Mouse (Mus musculus) intestine, embryonic 14.5 days (tissue): ENCODE data around the gene Vps35l. TPM values are rescaled to one million over a fixed set of nuclear protein-coding genes. Genes with fewer than 3 reads are reported as not detected.

Experiments used
- ATAC-seq: fragments of 200-750 bp; cut with Nextera tagmentation; replicated peaks from 2 replicates; pipeline ENCODE4 v1.8.0; 2017; ENCODE audit warnings: low read depth, moderate number of reproducible peaks, moderate TSS enrichment, moderate library complexity; ENCODE audit not compliant: low FRiP score, low TSS enrichment
- DNase-seq: peaks from one replicate; pipeline ENCODE4 v3.0.0-alpha.2; 2018; ENCODE audit warnings: low spot score
- H3K27ac ChIP-seq: fragments of 300-500 bp; sonication (generic); 2 replicates; pipeline ENCODE4 v1.5.1; 2014; ENCODE audit warnings: low read depth, mild to moderate bottlenecking, control low read depth
- H3K27me3 ChIP-seq: fragments of 300-500 bp; sonication (generic); replicated peaks from 2 replicates; pipeline ENCODE4 v1.6.1; 2014; ENCODE audit warnings: low read length, control low read depth; ENCODE audit not compliant: control insufficient read depth, insufficient read depth
- H3K36me3 ChIP-seq: fragments of 300-500 bp; sonication (generic); 2 replicates; pipeline ENCODE4 v1.6.1; 2014; ENCODE audit warnings: low read length, control low read depth; ENCODE audit not compliant: control insufficient read depth, insufficient read depth
- H3K4me1 ChIP-seq: fragments of 300-500 bp; sonication (generic); replicated peaks from 2 replicates; pipeline ENCODE4 v1.6.1; 2014; ENCODE audit warnings: low read length, control low read depth, mixed read lengths; ENCODE audit not compliant: control insufficient read depth, insufficient read depth
- H3K4me2 ChIP-seq: fragments of 300-500 bp; sonication (generic); 2 replicates; pipeline ENCODE4 v1.6.1; 2014; ENCODE audit warnings: low read length
- H3K4me3 ChIP-seq: fragments of 300-500 bp; sonication (generic); 2 replicates; pipeline ENCODE4 v1.5.1; 2014; ENCODE audit warnings: low read depth, low read length, control low read depth, mixed read lengths
- H3K9ac ChIP-seq: fragments of 300-500 bp; sonication (generic); 2 replicates; pipeline ENCODE4 v1.6.1; 2014; ENCODE audit warnings: mild to moderate bottlenecking, low read length
- H3K9me3 ChIP-seq: fragments of 300-500 bp; sonication (generic); 2 replicates; pipeline ENCODE4 v1.6.1; 2016; ENCODE audit warnings: low read length, control low read depth; ENCODE audit not compliant: control insufficient read depth
- WGBS: fragments of 180-500 bp; shearing (Covaris S2); extraction: QIAGEN DNeasy Blood & Tissue Kit; methylation state at CpG from one replicate; pipeline ENCODE4 v1.1.7; 2014; 5-methylcytosine and 5-hydroxymethylcytosine counted together
- polyA plus RNA-seq: library from polyadenylated mRNA; unstranded; fragments of >200 nt; fragmentation: Nextera tagmentation; extraction: Ambion mirVana; gene quantifications from 2 replicates; pipeline ENCODE4 v1.2.1, GENCODE M21; 2014

The Vps35l gene
- polyA plus RNA-seq, 1 experiment from 2014 or later: 67.7 TPM

DNA sequence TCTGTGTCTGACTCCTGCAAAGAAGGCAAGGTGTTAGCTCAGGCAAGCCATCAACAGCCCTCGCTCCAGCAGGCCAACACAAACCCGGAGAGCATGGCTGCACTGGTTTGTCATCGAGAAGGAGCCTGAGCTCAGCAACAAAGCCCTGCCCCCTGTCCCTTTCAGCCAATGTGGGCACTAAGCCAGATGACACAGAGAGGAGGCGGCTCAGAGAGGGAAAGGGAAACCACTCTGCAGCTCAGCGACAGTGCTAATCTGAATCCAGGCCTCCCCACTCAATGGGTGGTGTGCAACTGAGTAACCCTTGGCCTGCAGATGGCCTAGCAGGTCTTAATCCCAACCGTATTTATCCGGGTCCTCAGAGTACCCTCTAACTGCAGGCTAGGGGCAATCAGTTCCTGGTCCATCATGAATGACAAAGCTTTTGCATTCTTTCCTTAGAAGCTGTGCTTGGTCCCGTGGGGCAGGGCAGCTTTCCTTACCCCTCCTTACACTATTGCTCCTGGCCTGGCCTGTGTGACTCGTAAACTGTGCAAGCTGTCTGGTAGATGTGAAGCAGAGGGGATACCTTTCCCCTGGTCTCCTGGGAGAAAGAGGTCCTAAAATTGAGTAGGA is 110.8 kb downstream of the Vps35l start:
- peaks cover 73% of the 10 kb centered on the region for H3K36me3 ChIP-seq
- H3K9ac ChIP-seq: no peak overlapping the region
- H3K4me1 ChIP-seq: peaks cover 20% of the 10 kb centered on the region
- 80% methylated on average over 9 of the region's 9 CpGs for WGBS
- H3K4me3 ChIP-seq: no peak overlapping the region
- DNase-seq (no peak), ATAC-seq (no peak)
- H3K4me2 ChIP-seq: no peak overlapping the region
- no peak overlapping the region for H3K27ac ChIP-seq
- no peaks in the 10 kb centered on the region for H3K27me3 ChIP-seq
- H3K9me3 ChIP-seq: no peaks in the 10 kb centered on the region

GRCm38 (mm10) chr7:118851571-118851970 is 111.5 kb downstream of the Vps35l start:
- Histone ChIP-seq H3K27ac (no peak overlapping the region), H3K27me3 (no peaks in the 10 kb centered on the region), H3K9me3 (no peaks in the 10 kb centered on the region), H3K4me3 (no peak overlapping the region), H3K9ac (no peak overlapping the region), H3K4me2 (no peak overlapping the region), H3K36me3 (peaks cover 65% of the 10 kb centered on the region), H3K4me1 (peaks cover 24% of the 10 kb centered on the region)
- DNase-seq (no peak), ATAC-seq (no peak)
- WGBS: 83% methylated on average over 7 of the region's 7 CpGs

GRCm38 (mm10) chr7:118852611-118853010 is 112.6 kb downstream of the Vps35l start:
- peaks cover 54% of the 10 kb centered on the region for H3K36me3 ChIP-seq
- H3K4me2 ChIP-seq: no peak overlapping the region
- no peak overlapping the region for H3K4me3 ChIP-seq
- 88% methylated on average over 4 of the region's 4 CpGs for WGBS
- no peaks in the 10 kb centered on the region for H3K9me3 ChIP-seq
- DNase-seq (no peak), ATAC-seq (no peak)
- no peaks in the 10 kb centered on the region for H3K27me3 ChIP-seq
- peaks cover 24% of the 10 kb centered on the region for H3K4me1 ChIP-seq
- no peak overlapping the region for H3K9ac ChIP-seq
- H3K27ac ChIP-seq: no peak overlapping the region

DNA sequence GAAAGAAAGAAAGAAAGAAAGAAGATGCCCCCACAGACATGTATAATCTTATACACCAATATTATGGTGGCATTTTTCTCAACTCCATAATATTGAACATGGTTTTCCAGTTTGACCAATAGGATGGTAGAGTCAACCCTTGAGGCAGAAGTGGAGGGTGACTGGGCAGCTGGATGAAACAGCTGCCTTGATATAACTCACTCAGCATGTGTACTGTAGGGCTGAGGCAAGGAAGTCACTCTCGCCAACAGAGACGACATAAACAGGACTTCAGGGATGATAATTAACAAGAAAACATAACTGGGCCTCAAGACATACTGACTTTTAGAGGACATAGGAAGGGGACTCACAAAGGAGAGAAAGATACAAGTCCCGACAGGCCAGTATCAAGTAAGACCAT is 114.6 kb downstream of the Vps35l start:
- peak overlapping the region; percentile 95 for H3K4me2 ChIP-seq
- WGBS: 8% methylated on average over 3 of the region's 3 CpGs
- H3K4me3 ChIP-seq: peak overlapping the region; percentile 96
- H3K4me1 ChIP-seq: peaks cover 18% of the 10 kb centered on the region
- H3K27ac ChIP-seq: no peak overlapping the region
- H3K9ac ChIP-seq: peak overlapping the region; percentile 60
- DNase-seq (no peak), ATAC-seq (no peak)
- H3K27me3 ChIP-seq: no peaks in the 10 kb centered on the region
- no peaks in the 10 kb centered on the region for H3K9me3 ChIP-seq
- peaks cover 35% of the 10 kb centered on the region for H3K36me3 ChIP-seq

GRCm38 (mm10) chr7:118855171-118855876 is 115.3 kb downstream of the Vps35l start, which contains the start of gene Iqck:
Gene Iqck, plus strand, starts transcription at chr7:118855752.
- Histone ChIP-seq H3K27me3 (no peaks in the 10 kb centered on the region), H3K4me1 (peaks cover 17% of the 10 kb centered on the region), H3K36me3 (peaks cover 28% of the 10 kb centered on the region), H3K4me2 (peak within 1 kb of the TSS; percentile 95), H3K9ac (peak within 1 kb of the TSS; percentile 60), H3K4me3 (peak within 1 kb of the TSS; percentile 96), H3K9me3 (no peaks in the 10 kb centered on the region), H3K27ac (peak within 1 kb of the TSS; percentile 64)
- DNase-seq (peak; percentile 95), ATAC-seq (peak; percentile 96)
- under 1% methylated on average over 57 of the region's 57 CpGs for WGBS

GRCm38 (mm10) chr7:118855877-118856304 is 115.9 kb downstream of the Vps35l start, which contains the start of gene Knop1:
Gene Knop1, minus strand, starts transcription at chr7:118856254.
- H3K36me3 ChIP-seq: peaks cover 22% of the 10 kb centered on the region
- peak within 1 kb of the TSS; percentile 60 for H3K9ac ChIP-seq
- H3K4me3 ChIP-seq: peak within 1 kb of the TSS; percentile 96
- H3K9me3 ChIP-seq: no peaks in the 10 kb centered on the region
- under 1% methylated on average over 46 of the region's 46 CpGs for WGBS
- DNase-seq: no peak
- peak within 1 kb of the TSS; percentile 64 for H3K27ac ChIP-seq
- no peaks in the 10 kb centered on the region for H3K27me3 ChIP-seq
- peak within 1 kb of the TSS; percentile 95 for H3K4me2 ChIP-seq
- peaks cover 14% of the 10 kb centered on the region for H3K4me1 ChIP-seq
- ATAC-seq: peak; percentile 86

DNA sequence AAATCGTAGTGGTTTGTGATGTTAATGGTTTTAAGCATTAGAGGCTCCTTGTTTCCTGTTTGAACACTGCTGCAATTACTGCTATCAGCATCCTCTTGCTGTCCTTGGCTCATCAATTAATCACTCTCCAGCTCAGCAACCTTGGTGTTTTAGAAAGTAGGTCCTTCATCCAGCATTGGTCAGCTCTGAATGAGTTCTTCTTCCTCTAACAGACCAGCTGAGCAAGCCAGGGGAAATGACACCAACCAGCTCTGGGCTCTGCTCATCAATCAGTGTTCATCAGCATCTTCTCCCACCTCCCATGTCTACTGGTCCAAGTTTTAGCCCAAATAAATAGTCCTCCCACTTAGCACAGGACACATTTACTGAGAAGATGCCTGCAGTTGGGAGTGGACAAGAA is 118.6 kb downstream of the Vps35l start:
- DNase-seq (no peak), ATAC-seq (no peak)
- no peaks in the 10 kb centered on the region for H3K36me3 ChIP-seq
- H3K27me3 ChIP-seq: no peaks in the 10 kb centered on the region
- no peak overlapping the region for H3K4me3 ChIP-seq
- no peak overlapping the region for H3K4me2 ChIP-seq
- no peaks in the 10 kb centered on the region for H3K9me3 ChIP-seq
- H3K4me1 ChIP-seq: peaks cover 14% of the 10 kb centered on the region
- 72% methylated on average over 1 of the region's 1 CpGs for WGBS
- H3K9ac ChIP-seq: no peak overlapping the region
- H3K27ac ChIP-seq: no peak overlapping the region

GRCm38 (mm10) chr7:118865362-118865761 is 125.3 kb downstream of the Vps35l start:
- ATAC-seq (no peak), DNase-seq (no peak)
- WGBS: 61% methylated on average over 2 of the region's 2 CpGs
- H3K4me1 ChIP-seq: no peaks in the 10 kb centered on the region
- H3K9me3 ChIP-seq: no peaks in the 10 kb centered on the region
- H3K27ac ChIP-seq: no peak overlapping the region
- H3K36me3 ChIP-seq: no peaks in the 10 kb centered on the region
- no peak overlapping the region for H3K4me2 ChIP-seq
- no peak overlapping the region for H3K9ac ChIP-seq
- no peaks in the 10 kb centered on the region for H3K27me3 ChIP-seq
- no peak overlapping the region for H3K4me3 ChIP-seq
